Mouse (Mus musculus) embryonic facial prominence, embryonic 11.5 days (tissue): Measurements from ENCODE around the gene Ankrd63. TPM values are rescaled to one million over a fixed set of nuclear protein-coding genes. Genes with fewer than 3 reads are reported as not detected.

Experiments
- ATAC-seq: fragments of 200-750 bp; cut with Nextera tagmentation; replicated peaks from 2 replicates; pipeline ENCODE4 v1.8.0; 2017; ENCODE audit warnings: low read depth; ENCODE audit not compliant: insufficient number of reproducible peaks, low FRiP score, low TSS enrichment
- DNase-seq: peaks from one replicate; pipeline ENCODE4 v3.0.0-alpha.2; 2015; ENCODE audit warnings: low spot score
- H3K27ac ChIP-seq: fragments of 300-500 bp; sonication (generic); replicated peaks from 2 replicates; pipeline ENCODE4 v1.5.1; 2014; ENCODE audit warnings: mild to moderate bottlenecking, low read depth, low read length, control low read depth
- H3K27me3 ChIP-seq: fragments of 300-500 bp; sonication (generic); 2 replicates; pipeline ENCODE4 v1.6.1; 2014; ENCODE audit warnings: mild to moderate bottlenecking, low read length, moderate library complexity, mixed read lengths; ENCODE audit not compliant: control insufficient read depth, insufficient read depth
- H3K36me3 ChIP-seq: fragments of 300-500 bp; sonication (generic); replicated peaks from 2 replicates; pipeline ENCODE4 v1.6.1; 2014; ENCODE audit warnings: low read depth, mild to moderate bottlenecking, low read length, moderate library complexity, mixed read lengths; ENCODE audit not compliant: control insufficient read depth, insufficient read depth
- H3K4me1 ChIP-seq: fragments of 300-500 bp; sonication (generic); 2 replicates; pipeline ENCODE4 v1.6.1; 2014; ENCODE audit warnings: low read length, mixed read lengths; ENCODE audit not compliant: control insufficient read depth, insufficient read depth
- H3K4me2 ChIP-seq: fragments of 300-500 bp; sonication (generic); 2 replicates; pipeline ENCODE4 v1.6.1; 2014; ENCODE audit warnings: low read depth, mild to moderate bottlenecking, control low read depth, low read length, moderate library complexity
- H3K4me3 ChIP-seq: fragments of 300-500 bp; sonication (generic); 2 replicates; pipeline ENCODE4 v1.5.1; 2014; ENCODE audit warnings: low read depth, low read length, control low read depth
- H3K9ac ChIP-seq: fragments of 300-500 bp; sonication (generic); replicated peaks from 2 replicates; pipeline ENCODE4 v1.6.1; 2014; ENCODE audit warnings: mild to moderate bottlenecking, control low read depth, low read length
- H3K9me3 ChIP-seq: fragments of 300-500 bp; sonication (generic); replicated peaks from 2 replicates; pipeline ENCODE4 v1.6.1; 2016; ENCODE audit warnings: mild to moderate bottlenecking, low read length, inconsistent platforms, mixed read lengths; ENCODE audit not compliant: control insufficient read depth
- WGBS: fragments of 180-500 bp; shearing (Covaris S2); extraction: QIAGEN DNeasy Blood & Tissue Kit; methylation state at CpG from one replicate; pipeline ENCODE4 v1.1.7; 2014; 5-methylcytosine and 5-hydroxymethylcytosine counted together
- polyA plus RNA-seq: library from polyadenylated mRNA; unstranded; fragments of >200 nt; fragmentation: Nextera tagmentation; extraction: Ambion mirVana; gene quantifications from 2 replicates; pipeline ENCODE4 v1.2.1, GENCODE M21; 2014

Gene Ankrd63
- polyA plus RNA-seq, 1 experiment from 2014 or later = not detected

DNA sequence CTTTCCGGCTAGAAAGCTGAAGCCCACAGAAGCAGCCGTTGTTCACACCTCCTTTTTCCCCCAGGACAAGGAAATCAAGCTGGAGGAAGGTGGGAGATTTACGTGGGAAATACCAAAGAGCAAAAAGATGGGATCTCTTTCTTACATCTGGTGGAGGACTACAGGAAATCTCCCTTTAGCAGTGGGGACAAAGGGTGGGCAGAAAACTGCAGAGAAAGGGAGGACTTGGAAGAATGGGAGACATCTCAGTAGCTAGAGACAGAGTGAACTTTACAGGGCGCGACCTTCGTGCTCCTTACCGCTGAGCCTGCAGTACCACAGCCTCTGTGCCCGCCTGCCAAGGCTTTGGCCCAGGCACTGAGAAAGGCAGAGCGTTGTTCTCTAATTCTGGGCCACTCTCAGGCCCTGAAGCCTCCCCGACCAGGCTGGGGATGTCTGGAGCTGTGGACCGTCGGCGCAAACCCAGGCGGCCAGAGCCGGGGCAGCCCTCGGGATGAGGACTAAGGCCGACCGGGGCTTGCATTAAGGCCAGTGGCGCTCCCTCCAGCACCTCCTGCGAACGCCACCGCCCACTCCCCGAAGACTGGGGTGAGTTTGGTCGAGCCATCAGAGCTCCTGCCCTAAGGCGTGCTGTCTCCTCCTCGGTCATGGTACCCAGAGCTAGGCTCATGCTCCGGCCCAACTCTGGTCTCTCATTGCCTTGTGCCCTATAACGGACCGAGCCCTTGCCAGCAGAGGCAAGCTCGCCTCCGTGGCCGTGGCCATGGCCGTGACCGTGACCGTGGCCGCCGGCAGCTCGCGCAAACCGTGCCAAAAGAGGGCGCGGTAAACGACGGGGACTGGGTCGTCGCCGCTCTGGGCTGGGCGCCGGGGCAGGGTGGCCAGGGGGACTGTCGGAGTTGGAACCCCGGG is 1.5 kb downstream of the Ankrd63 start:
- H3K4me2 ChIP-seq = peak overlapping the region; percentile 66
- DNase-seq (no peak), ATAC-seq (no peak)
- H3K4me1 ChIP-seq = peaks cover 13% of the 10 kb centered on the region
- H3K4me3 ChIP-seq = peak overlapping the region; percentile 40
- no peak overlapping the region for H3K9ac ChIP-seq
- WGBS = 2% methylated on average over 51 of the region's 51 CpGs
- H3K27ac ChIP-seq = no peak overlapping the region
- no peaks in the 10 kb centered on the region for H3K36me3 ChIP-seq
- H3K9me3 ChIP-seq = no peaks in the 10 kb centered on the region
- H3K27me3 ChIP-seq = peaks cover 79% of the 10 kb centered on the region

DNA sequence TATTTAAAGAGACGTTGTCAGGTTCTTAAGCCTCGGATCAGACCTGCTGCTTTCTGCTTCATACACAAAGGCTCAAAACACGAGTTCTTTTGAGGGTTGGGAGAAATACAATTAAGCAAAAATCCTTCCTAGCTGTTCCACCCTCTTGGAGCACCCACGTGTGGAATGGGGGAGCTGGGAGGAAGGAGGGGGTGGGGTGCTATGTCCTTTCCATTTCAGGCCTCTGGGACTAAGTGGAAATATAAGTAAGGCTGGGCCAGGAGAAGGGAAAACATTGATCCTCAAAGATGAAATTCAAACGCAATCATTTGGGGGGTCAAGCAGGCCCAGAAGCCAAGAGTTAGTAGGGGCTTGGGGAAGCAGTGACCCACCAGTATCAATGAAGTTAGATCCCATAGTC is 2.6 kb downstream of the Ankrd63 start:
- no peak for ATAC-seq
- no peak overlapping the region for H3K9ac ChIP-seq
- H3K27ac ChIP-seq = no peak overlapping the region
- peaks cover 13% of the 10 kb centered on the region for H3K4me1 ChIP-seq
- WGBS = 4% methylated on average over 5 of the region's 5 CpGs
- no peak overlapping the region for H3K4me2 ChIP-seq
- no peak for DNase-seq
- H3K4me3 ChIP-seq = no peak overlapping the region
- no peaks in the 10 kb centered on the region for H3K36me3 ChIP-seq
- H3K9me3 ChIP-seq = no peaks in the 10 kb centered on the region
- peaks cover 74% of the 10 kb centered on the region for H3K27me3 ChIP-seq

DNA sequence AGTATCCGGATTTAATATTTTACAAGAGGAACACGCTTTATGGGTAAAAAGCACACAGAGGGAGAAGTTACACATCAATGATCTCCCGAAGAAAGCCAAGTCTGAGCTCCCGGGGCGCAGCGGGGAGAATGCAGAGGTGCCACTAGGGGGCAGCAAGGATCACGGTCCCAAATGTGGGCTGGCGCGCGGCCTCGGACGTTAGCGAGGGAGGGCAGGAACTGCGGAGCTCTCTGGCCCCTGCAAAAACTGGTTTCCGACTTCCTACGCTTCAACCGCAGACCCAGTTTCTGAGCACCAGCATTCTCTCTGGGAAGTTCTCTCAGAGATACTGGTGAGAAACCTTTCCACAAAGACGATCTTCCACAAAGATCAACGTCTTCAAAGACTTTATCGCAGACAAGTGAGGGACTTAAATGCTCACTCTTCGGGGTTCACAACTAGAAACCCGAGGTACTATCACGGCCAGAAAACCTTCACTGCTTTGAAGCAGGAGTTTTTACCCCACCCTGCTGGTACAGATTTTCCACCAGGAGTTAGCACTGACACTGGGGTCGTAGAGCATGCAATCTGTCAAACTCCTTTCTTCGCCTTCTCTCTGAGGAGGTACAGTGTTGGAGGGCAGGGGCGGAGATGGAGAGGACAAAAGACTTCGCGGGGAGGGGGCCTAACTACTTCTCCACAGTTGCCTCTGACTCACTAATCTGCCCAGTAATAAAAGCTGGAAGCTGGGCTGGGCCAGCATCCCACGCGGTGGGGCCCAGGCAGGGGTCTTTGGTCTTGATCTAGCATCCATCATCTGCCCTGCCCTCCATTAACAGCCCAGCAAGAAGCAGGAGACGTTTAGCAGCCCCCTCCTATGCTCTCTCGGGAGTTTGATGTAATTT is 3.3 kb downstream of the Ankrd63 start:
- no peak; the same call in 1 of the 2 replicates for ATAC-seq

DNA sequence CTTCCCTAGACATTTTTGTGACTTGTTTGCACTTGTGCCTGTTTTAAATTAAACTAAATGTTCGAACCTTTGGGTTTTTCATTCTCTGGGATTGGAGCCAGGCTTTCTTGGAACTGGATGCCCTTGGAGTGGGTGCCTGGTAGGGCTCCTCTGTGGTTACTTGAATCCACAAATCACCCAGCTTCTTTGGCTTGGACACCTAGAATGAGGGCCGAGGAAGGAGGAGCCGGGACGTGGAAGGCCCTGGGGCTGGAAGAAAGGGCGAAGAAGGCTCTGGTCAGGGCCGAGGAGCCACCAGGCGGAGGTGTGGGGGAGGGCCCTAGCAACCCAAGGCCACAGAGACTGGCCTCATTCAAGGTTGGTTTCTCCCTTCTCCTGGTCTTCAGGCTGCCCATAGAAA is 5.8 kb downstream of the Ankrd63 start:
- Histone ChIP-seq H3K36me3 (no peaks in the 10 kb centered on the region), H3K4me3 (no peak overlapping the region), H3K4me2 (no peak overlapping the region), H3K27me3 (peaks cover 46% of the 10 kb centered on the region), H3K9me3 (no peaks in the 10 kb centered on the region), H3K9ac (no peak overlapping the region), H3K4me1 (peaks cover 3% of the 10 kb centered on the region), H3K27ac (no peak overlapping the region)
- DNase-seq = no peak
- no peak for ATAC-seq
- 20% methylated on average over 7 of the region's 7 CpGs for WGBS

More for the DNA sequence above, 3.3 kb downstream of the Ankrd63 start:
- 2% methylated on average over 32 of the region's 32 CpGs for WGBS
- peaks cover 70% of the 10 kb centered on the region for H3K27me3 ChIP-seq
- DNase-seq = peak; percentile 89
- H3K4me1 ChIP-seq = peaks cover 13% of the 10 kb centered on the region
- H3K4me3 ChIP-seq = peak overlapping the region; percentile 14
- H3K36me3 ChIP-seq = no peaks in the 10 kb centered on the region
- no peaks in the 10 kb centered on the region for H3K9me3 ChIP-seq
- no peak overlapping the region for H3K27ac ChIP-seq
- peak overlapping the region; percentile 22 for H3K4me2 ChIP-seq
- H3K9ac ChIP-seq = peak overlapping the region; percentile 25; the same call in 1 of the 2 replicates

DNA sequence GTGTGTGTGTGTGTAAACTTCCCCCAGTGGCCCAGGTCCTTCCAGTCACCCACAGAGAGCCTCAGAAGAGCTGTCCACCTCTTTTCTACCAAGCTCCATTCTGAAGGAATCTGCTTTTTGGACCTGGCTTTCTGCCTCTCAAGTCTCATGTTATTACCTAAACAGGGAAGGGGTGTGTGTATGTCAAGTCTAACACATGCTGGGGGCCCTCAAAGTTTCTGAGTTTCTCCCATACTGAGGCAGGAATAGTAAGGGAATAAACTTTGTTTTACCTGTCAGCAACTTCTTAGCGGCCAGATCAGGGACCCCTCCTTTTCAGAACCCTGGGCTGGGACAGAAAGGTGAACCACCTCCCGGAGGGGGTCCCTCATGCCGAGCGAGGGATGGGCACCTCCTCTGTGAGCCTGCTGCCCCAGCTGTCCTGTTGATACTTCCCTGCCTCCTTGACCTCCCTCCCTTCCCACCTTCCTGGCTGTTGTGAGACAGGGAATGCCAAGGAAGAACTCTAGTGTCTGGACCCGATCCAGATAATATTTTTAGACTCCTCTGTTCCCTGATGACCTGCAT is 6.4 kb downstream of the Ankrd63 start:
- no peak overlapping the region for H3K27ac ChIP-seq
- H3K9ac ChIP-seq = no peak overlapping the region
- no peak overlapping the region for H3K4me3 ChIP-seq
- no peaks in the 10 kb centered on the region for H3K9me3 ChIP-seq
- H3K4me1 ChIP-seq = peaks cover 3% of the 10 kb centered on the region
- H3K27me3 ChIP-seq = peaks cover 40% of the 10 kb centered on the region
- 38% methylated on average over 5 of the region's 5 CpGs for WGBS
- H3K36me3 ChIP-seq = no peaks in the 10 kb centered on the region
- no peak overlapping the region for H3K4me2 ChIP-seq
- ATAC-seq (no peak), DNase-seq (no peak)

DNA sequence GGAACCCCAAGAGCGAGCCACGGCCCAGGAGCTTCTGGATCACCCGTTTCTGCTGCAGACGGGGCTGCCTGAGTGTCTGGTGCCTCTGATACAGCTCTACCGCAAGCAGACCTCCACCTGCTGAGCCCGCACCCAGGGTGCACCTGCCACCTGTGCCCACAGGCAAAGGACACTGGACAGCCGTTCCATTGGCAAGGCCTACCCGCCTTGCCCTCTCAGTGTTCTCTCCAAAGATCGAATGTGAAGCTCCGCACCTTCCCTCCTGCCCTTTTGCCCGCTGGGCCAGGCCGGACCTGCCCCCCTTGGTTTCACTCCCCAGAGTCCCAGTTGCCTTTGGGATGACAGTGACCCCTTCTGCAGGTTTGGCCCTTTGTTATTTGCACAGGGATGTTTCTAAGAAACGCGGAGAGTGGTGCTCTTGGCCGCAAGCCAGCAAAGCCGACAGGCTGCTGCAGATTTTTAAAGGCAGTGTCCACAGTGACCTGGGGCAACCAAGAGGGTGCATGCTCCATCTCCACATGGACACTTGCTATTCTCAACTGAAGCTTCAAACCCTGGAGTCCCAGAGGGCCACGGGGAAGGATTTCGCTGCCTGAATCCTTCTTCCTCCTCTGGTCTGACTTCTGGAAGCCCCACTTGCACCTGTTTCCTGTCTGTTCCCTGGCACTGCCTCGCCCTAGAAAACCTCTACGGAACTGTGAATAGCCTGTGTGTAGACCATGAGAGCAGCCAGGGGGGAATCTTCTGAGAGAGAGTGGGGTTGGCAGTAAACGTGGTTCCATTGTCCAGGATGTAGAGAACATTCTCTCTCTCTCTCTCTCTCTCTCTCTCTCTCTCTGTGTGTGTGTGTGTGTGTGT is 7.1 kb downstream of the Ankrd63 start:
- H3K4me2 ChIP-seq = no peak overlapping the region
- no peak overlapping the region for H3K4me3 ChIP-seq
- peaks cover 3% of the 10 kb centered on the region for H3K4me1 ChIP-seq
- H3K27me3 ChIP-seq = peaks cover 33% of the 10 kb centered on the region
- H3K36me3 ChIP-seq = no peaks in the 10 kb centered on the region
- H3K9ac ChIP-seq = no peak overlapping the region
- WGBS = 49% methylated on average over 21 of the region's 21 CpGs
- no peak for DNase-seq
- H3K9me3 ChIP-seq = no peaks in the 10 kb centered on the region
- no peak for ATAC-seq
- no peak overlapping the region for H3K27ac ChIP-seq

DNA sequence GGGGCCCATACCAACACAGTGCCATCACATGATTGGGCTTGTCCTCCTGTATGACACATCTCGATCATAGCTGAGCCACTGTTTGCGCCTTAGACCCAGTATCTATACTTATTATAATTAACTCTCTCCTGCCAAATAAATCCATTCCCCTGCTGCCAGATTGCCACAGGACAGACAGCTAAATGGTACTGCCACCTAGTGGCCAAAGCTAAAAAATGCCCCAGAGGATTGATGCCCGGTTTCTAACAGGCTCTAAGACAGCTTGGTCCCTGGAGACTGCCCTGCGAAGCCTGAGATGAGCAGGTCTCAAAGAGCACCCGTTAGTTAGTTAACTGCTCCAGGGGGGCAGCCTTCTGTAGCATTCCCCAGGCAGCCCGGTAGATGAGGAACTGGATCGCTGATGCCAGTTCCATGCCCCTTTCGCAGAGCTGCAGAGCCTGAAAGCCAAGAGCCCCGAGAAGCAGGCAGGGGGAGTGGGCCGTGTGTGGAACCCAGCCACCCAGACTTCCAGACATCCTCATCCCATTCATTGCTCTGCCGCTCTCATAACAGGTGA is 8.0 kb downstream of the Ankrd63 start:
- H3K27me3 ChIP-seq = peaks cover 24% of the 10 kb centered on the region

More for the DNA sequence above, 8.0 kb downstream of the Ankrd63 start:
- peak; percentile 80 for DNase-seq
- Histone ChIP-seq H3K4me3 (no peak overlapping the region), H3K4me2 (no peak overlapping the region), H3K9me3 (no peaks in the 10 kb centered on the region), H3K27ac (no peak overlapping the region), H3K9ac (no peak overlapping the region), H3K4me1 (peaks cover 3% of the 10 kb centered on the region), H3K36me3 (no peaks in the 10 kb centered on the region)
- WGBS = 26% methylated on average over 11 of the region's 11 CpGs
- ATAC-seq = no peak
